In genomic region chr4:46506801-46507610, GRCm38 (mm10) we compare ENCODE assay signal across 8 mouse cellular contexts. TPM values are rescaled to one million over a fixed set of nuclear protein-coding genes. Genes with fewer than 3 reads are reported as not detected.
DNase-seq lines count a peak whose midpoint lies in the region; ATAC-seq and TF ChIP-seq lines count a peak whose summit lies in the region.

No protein-coding gene starts in this region.

- intact Hi-C loops in heart, adult 2 months (cut with DNase I): loop anchor here (5.0 kb wide), 2 partner anchors 95 to 145 kb away; partner anchors contain the start of genes Coro2a and Tbc1d2

- peak overlapping the region; percentile 94 for H3K4me2 ChIP-seq in embryonic facial prominence, embryonic 14.5 days (ENCODE audit: low read depth, low read length)
- peak overlapping the region; percentile 90 for H3K4me2 ChIP-seq in limb, embryonic 12.5 days
- peak overlapping the region; percentile 85 for H3K4me2 ChIP-seq in midbrain, embryonic 15.5 days

- H3K4me3 ChIP-seq in bone marrow, adult 2 months (replicated peaks; ENCODE audit: control insufficient read depth, low read depth, low read length): peak overlapping the region; percentile 66
- H3K4me3 ChIP-seq in embryonic facial prominence, embryonic 14.5 days (ENCODE audit: low read depth, low read length): peak overlapping the region; percentile 68
- H3K4me3 ChIP-seq in heart, adult 2 months: peak overlapping the region; percentile 77
- H3K4me3 ChIP-seq in kidney, adult 2 months (ENCODE audit: insufficient read depth, low read depth, low read length): peak overlapping the region; percentile 62
- H3K4me3 ChIP-seq in limb, embryonic 12.5 days (replicated peaks): peak overlapping the region; percentile 66
- peak overlapping the region; percentile 84 for H3K4me3 ChIP-seq in midbrain, embryonic 15.5 days

- peak overlapping the region; percentile 20; the same call in 1 of the 2 replicates for H3K27ac ChIP-seq in bone marrow, adult 2 months (ENCODE audit: control insufficient read depth, insufficient read depth, low read depth, low read length, poor library complexity)
- H3K27ac ChIP-seq in embryonic facial prominence, embryonic 14.5 days (replicated peaks; ENCODE audit: low read depth, low read length): no peak overlapping the region; the same call in 1 of the 2 replicates
- peak overlapping the region; percentile 71 for H3K27ac ChIP-seq in heart, adult 2 months
- H3K27ac ChIP-seq in kidney, adult 2 months (ENCODE audit: insufficient read depth, low read depth, low read length): no peak overlapping the region
- H3K27ac ChIP-seq in limb, embryonic 12.5 days: no peak overlapping the region
- peak overlapping the region; percentile 81 for H3K27ac ChIP-seq in midbrain, embryonic 15.5 days

- H3K9me3 ChIP-seq in embryonic facial prominence, embryonic 14.5 days (ENCODE audit: control insufficient read depth, low read length): no peaks in the 10 kb centered on the region
- no peaks in the 10 kb centered on the region for H3K9me3 ChIP-seq in limb, embryonic 12.5 days
- no peaks in the 10 kb centered on the region for H3K9me3 ChIP-seq in midbrain, embryonic 15.5 days

- peaks cover 27% of the 10 kb centered on the region for H3K36me3 ChIP-seq in embryonic facial prominence, embryonic 14.5 days (ENCODE audit: control insufficient read depth, insufficient read depth, low read length)
- no peaks in the 10 kb centered on the region for H3K36me3 ChIP-seq in heart, adult 2 months (ENCODE audit: control insufficient read depth, insufficient read depth, low read length)
- H3K36me3 ChIP-seq in kidney, adult 2 months (ENCODE audit: control insufficient read depth, insufficient read depth, low read length): no peaks in the 10 kb centered on the region
- H3K36me3 ChIP-seq in limb, embryonic 12.5 days: peaks cover 27% of the 10 kb centered on the region
- H3K36me3 ChIP-seq in midbrain, embryonic 15.5 days (replicated peaks): no peaks in the 10 kb centered on the region; the same call in 1 of the 2 replicates

- no peaks in the 10 kb centered on the region for H3K79me2 ChIP-seq in heart, adult 2 months (replicated peaks; ENCODE audit: control insufficient read depth, insufficient read depth, low read length)

- TF ChIP-seq EP300 in heart, adult 2 months (IDR thresholded peaks at IDR 0.05; ENCODE audit: insufficient read depth, low read depth, low read length): 0 out of 2 replicates have a peak, but pooled peaks have one; percentile 16

- peaks cover 11% of the 10 kb centered on the region; the same call in 1 of the 2 replicates for H3K27me3 ChIP-seq in embryonic facial prominence, embryonic 14.5 days (replicated peaks; ENCODE audit: control insufficient read depth, insufficient read depth, low read length)
- no peaks in the 10 kb centered on the region for H3K27me3 ChIP-seq in heart, adult 2 months (ENCODE audit: control insufficient read depth, insufficient read depth, low read length)
- no peaks in the 10 kb centered on the region for H3K27me3 ChIP-seq in kidney, adult 2 months (replicated peaks; ENCODE audit: control insufficient read depth, insufficient read depth, low read length)
- H3K27me3 ChIP-seq in limb, embryonic 12.5 days: peaks cover 23% of the 10 kb centered on the region
- H3K27me3 ChIP-seq in midbrain, embryonic 15.5 days (replicated peaks): 0 out of 2 replicates have a peak, but pooled peaks cover 4% of the 10 kb centered on the region

- peak; percentile 55; the same call in 1 of the 2 replicates for TF ChIP-seq POLR2A in bone marrow, adult 2 months (IDR thresholded peaks at IDR 0.05; ENCODE audit: borderline replicate concordance, control insufficient read depth, low read depth, low read length)
- peak; percentile 85 for TF ChIP-seq POLR2A in heart, adult 2 months (IDR thresholded peaks at IDR 0.05; ENCODE audit: insufficient read depth, low read depth, low read length)
- peak; percentile 43 for TF ChIP-seq POLR2A in kidney, adult 2 months (IDR thresholded peaks at IDR 0.05; ENCODE audit: low read depth, low read length)

- peak; percentile 96 for DNase-seq in A20 (ENCODE audit: low read depth, low spot score)
- DNase-seq in embryonic facial prominence, embryonic 14.5 days (ENCODE audit: low spot score): peak; percentile 97
- peak; percentile 97 for DNase-seq in heart, adult 2 months
- peak; percentile 98 for DNase-seq in kidney, adult 2 months
- DNase-seq in spleen, adult 18-20 months: peak; percentile 89 to 91

- ATAC-seq in embryonic facial prominence, embryonic 14.5 days (ENCODE audit: low read depth): peak; percentile 95
- ATAC-seq in limb, embryonic 12.5 days (ENCODE audit: insufficient number of reproducible peaks, insufficient read depth, low FRiP score, low TSS enrichment, low read depth): peak; percentile 90
- peak; percentile 97 for ATAC-seq in midbrain, embryonic 15.5 days (replicated peaks)

- WGBS in bone marrow, adult 2 months: 3% methylated on average over 94 of the region's 94 CpGs
- under 1% methylated on average over 52 of the region's 94 CpGs for WGBS in embryonic facial prominence, embryonic 14.5 days
- WGBS in heart, adult 2 months: 1% methylated on average over 82 of the region's 94 CpGs
- 1% methylated on average over 94 of the region's 94 CpGs for WGBS in kidney, adult 2 months
- under 1% methylated on average over 94 of the region's 94 CpGs for WGBS in limb, embryonic 12.5 days
- under 1% methylated on average over 92 of the region's 94 CpGs for WGBS in midbrain, embryonic 15.5 days

- H3K4me1 ChIP-seq in bone marrow, adult 2 months (ENCODE audit: control insufficient read depth, insufficient read depth, low read length): no peaks in the 10 kb centered on the region; the same call in 1 of the 2 replicates
- H3K4me1 ChIP-seq in embryonic facial prominence, embryonic 14.5 days (ENCODE audit: control insufficient read depth, insufficient read depth, low read length): peaks cover 3% of the 10 kb centered on the region; the same call in 1 of the 2 replicates
- H3K4me1 ChIP-seq in heart, adult 2 months (ENCODE audit: control insufficient read depth, insufficient read depth, low read length): no peaks in the 10 kb centered on the region
- no peaks in the 10 kb centered on the region for H3K4me1 ChIP-seq in kidney, adult 2 months (ENCODE audit: control insufficient read depth, insufficient read depth, low read length)
- H3K4me1 ChIP-seq in limb, embryonic 12.5 days (replicated peaks): peaks cover 7% of the 10 kb centered on the region; the same call in 1 of the 2 replicates
- H3K4me1 ChIP-seq in midbrain, embryonic 15.5 days: peaks cover 11% of the 10 kb centered on the region

- peak overlapping the region; percentile 65 for H3K9ac ChIP-seq in embryonic facial prominence, embryonic 14.5 days (ENCODE audit: low read depth, low read length)
- peak overlapping the region; percentile 90 for H3K9ac ChIP-seq in heart, adult 2 months (ENCODE audit: low read depth, low read length)
- peak overlapping the region; percentile 45 for H3K9ac ChIP-seq in limb, embryonic 12.5 days (replicated peaks)
- peak overlapping the region; percentile 80 for H3K9ac ChIP-seq in midbrain, embryonic 15.5 days

- TF ChIP-seq CTCF in bone marrow, adult 2 months (IDR thresholded peaks at IDR 0.05; ENCODE audit: control insufficient read depth, insufficient read depth, low read length): no peak
- no peak for TF ChIP-seq CTCF in heart, adult 2 months (IDR thresholded peaks at IDR 0.05)
- no peak for TF ChIP-seq CTCF in kidney, adult 2 months (conservative IDR thresholded peaks at IDR 0.05; ENCODE audit: insufficient read depth, insufficient read length, low read depth, low read length)

RNA-seq across cellular contexts. Expression of gene Nans, which starts 18.0 kb away (rescaled TPM):
- polyA plus RNA-seq in bone marrow, adult 2 months (2011; ENCODE audit: insufficient read depth, insufficient read length, low replicate concordance, missing spikeins): 28.9 and 33.9 TPM in 2 replicates
- polyA plus RNA-seq in embryonic facial prominence, embryonic 14.5 days (2014; fragmentation: Nextera tagmentation; extraction: Ambion mirVana): 75.3 and 79.9 TPM in 2 replicates
- 10 to 100 TPM; 11.3 to 16.4 TPM for total RNA-seq in heart, adult 2 months (2021)
- 12.0 and 17.3 TPM in 2 replicates for polyA plus RNA-seq in heart, adult 2 months (2012; rRNA removed)
- 10.8 and 13.8 TPM in 2 replicates for polyA plus RNA-seq in kidney, adult 2 months (2012; rRNA removed)
- 91.0 and 91.7 TPM in 2 replicates for polyA plus RNA-seq in limb, embryonic 12.5 days (2016; fragmentation: Nextera tagmentation; extraction: Ambion mirVana)
- polyA plus RNA-seq in midbrain, embryonic 15.5 days (2015; fragmentation: Nextera tagmentation; extraction: Ambion mirVana): 69.8 and 76.2 TPM in 2 replicates

RNA-seq across cellular contexts. Expression of gene Trim14, which starts 28.9 kb away (rescaled TPM):
- polyA plus RNA-seq in bone marrow, adult 2 months (2011; ENCODE audit: insufficient read depth, insufficient read length, low replicate concordance, missing spikeins): 4.7 and 4.8 TPM in 2 replicates
- 2.9 and 4.0 TPM in 2 replicates for polyA plus RNA-seq in embryonic facial prominence, embryonic 14.5 days (2014; fragmentation: Nextera tagmentation; extraction: Ambion mirVana)
- total RNA-seq in heart, adult 2 months (2021): 1 to 10 TPM; 2.5 to 2.9 TPM
- 1.5 and 2.1 TPM in 2 replicates for polyA plus RNA-seq in heart, adult 2 months (2012; rRNA removed)
- 2.3 and 2.6 TPM in 2 replicates for polyA plus RNA-seq in kidney, adult 2 months (2012; rRNA removed)
- polyA plus RNA-seq in limb, embryonic 12.5 days (2016; fragmentation: Nextera tagmentation; extraction: Ambion mirVana): 0.43 and 1.3 TPM in 2 replicates
- 0.82 and 1.1 TPM in 2 replicates for polyA plus RNA-seq in midbrain, embryonic 15.5 days (2015; fragmentation: Nextera tagmentation; extraction: Ambion mirVana)

RNA-seq across cellular contexts. Expression of gene Anp32b, which starts 56.3 kb away (rescaled TPM):
- 614 and 712 TPM in 2 replicates for polyA plus RNA-seq in bone marrow, adult 2 months (2011; ENCODE audit: insufficient read depth, insufficient read length, low replicate concordance, missing spikeins)
- polyA plus RNA-seq in embryonic facial prominence, embryonic 14.5 days (2014; fragmentation: Nextera tagmentation; extraction: Ambion mirVana): 238 and 251 TPM in 2 replicates
- total RNA-seq in heart, adult 2 months (2021): 10 to 100 TPM; 53.5 to 57.8 TPM
- polyA plus RNA-seq in heart, adult 2 months (2012; rRNA removed): 9.5 and 14.2 TPM in 2 replicates
- 9.8 and 12.7 TPM in 2 replicates for polyA plus RNA-seq in kidney, adult 2 months (2012; rRNA removed)
- polyA plus RNA-seq in limb, embryonic 12.5 days (2016; fragmentation: Nextera tagmentation; extraction: Ambion mirVana): 362 and 372 TPM in 2 replicates
- 72.3 and 74.4 TPM in 2 replicates for polyA plus RNA-seq in midbrain, embryonic 15.5 days (2015; fragmentation: Nextera tagmentation; extraction: Ambion mirVana)

Comparison
In these comparisons a context has a peak if more than half of its experiments do, and no peak if none do; other contexts are left out.
1. H3K27ac ChIP-seq: peak in bone marrow, adult 2 months (single experiment), heart, adult 2 months (single experiment) and midbrain, embryonic 15.5 days (single experiment); none in embryonic facial prominence, embryonic 14.5 days (single experiment), kidney, adult 2 months (single experiment) and limb, embryonic 12.5 days (single experiment).
2. Peak in every context shown above with its lines, with median percentiles within 50 percentile points of each other: DNase-seq, H3K4me3 ChIP-seq, POLR2A ChIP-seq, ATAC-seq, H3K4me2 ChIP-seq and H3K9ac ChIP-seq.